Mouse (Mus musculus) c-Kit-positive CD71-positive TER-119-positive erythroid progenitor cells, embryonic 14.5 days (primary cell): ENCODE measurements around the gene Fgfr2.
A peak's percentile ranks its signal among the peaks of the same experiment; 100 is the strongest.

Experiments used
- DNase-seq: peaks from one replicate; pipeline ENCODE4 v3.0.0-alpha.2; 2013; ENCODE audit warnings: low spot score

Fgfr2 gene

DNA sequence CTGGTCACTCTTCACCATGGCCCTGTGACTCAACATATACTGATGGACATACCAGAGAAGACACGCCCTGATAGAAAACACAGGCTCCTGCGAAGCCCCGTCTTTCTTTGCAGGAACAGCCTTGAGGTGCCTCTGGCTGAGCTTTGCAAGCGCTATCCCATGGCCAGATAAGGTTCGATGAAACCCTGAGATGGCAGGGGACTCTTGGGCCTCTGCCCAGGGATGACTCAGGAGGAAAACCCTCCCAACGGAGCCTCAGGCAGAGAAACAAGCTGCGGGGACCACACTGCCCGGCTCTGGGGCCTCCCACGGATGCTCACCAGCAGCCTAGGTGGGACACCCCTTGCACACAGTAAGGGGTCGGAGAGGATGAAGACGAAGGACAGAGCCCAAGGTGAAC is 115.8 kb downstream of the Fgfr2 start:
- DNase-seq, result no peak

- DNase-seq, result no peak
These were observed 117.4 kb downstream of the Fgfr2 start for GRCm38 (mm10) chr7:133005772-133006171.

- DNase-seq, result peak; percentile 29
These were observed 119.7 kb downstream of the Fgfr2 start for GRCm38 (mm10) chr7:133003421-133003820.

DNA sequence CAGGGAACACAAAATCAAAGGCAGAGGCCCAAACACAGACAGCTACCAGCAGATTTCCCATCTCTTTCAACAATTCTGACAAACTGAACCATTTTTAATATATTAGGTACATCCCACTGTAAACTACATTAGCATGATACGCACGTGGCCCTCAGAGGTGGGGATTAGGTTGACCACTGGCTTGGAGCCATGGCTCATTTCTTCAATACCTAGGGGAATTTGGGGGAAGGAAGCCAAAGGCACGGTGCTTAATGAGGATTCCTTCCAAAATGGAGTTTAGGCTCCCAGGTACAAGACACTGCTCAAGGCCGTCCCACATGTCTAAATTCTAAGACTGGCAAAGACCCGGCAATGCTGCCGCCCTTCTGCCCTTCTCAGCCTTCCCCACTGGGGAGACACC is 120.9 kb downstream of the Fgfr2 start:
- DNase-seq, result no peak

DNA sequence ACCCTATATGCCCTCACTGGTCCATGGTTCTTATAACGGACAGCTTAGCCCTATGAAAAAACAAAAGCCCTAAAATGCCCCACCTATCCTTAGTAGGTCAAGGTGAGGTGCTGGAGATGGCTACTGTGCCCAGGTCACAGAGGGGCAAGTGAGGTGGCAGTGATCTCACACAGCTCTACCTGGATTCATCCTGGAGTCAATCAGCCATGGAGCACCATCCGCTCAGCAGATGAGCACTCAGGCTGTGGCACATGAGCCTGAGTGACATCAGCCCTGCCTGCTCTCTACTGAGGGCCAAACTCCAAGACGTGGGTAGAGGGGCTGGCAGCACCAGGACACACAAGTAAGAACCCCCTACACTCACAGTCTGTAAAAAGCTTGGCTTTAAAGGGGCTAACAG is 121.8 kb downstream of the Fgfr2 start:
- no peak for DNase-seq

GRCm38 (mm10) chr7:132999061-132999460 is 124.1 kb downstream of the Fgfr2 start:
- no peak for DNase-seq

- no peak for DNase-seq
These were observed 124.5 kb downstream of the Fgfr2 start for GRCm38 (mm10) chr7:132998639-132999038.

GRCm38 (mm10) chr7:132996391-132996790 is 126.8 kb downstream of the Fgfr2 start:
- DNase-seq, result peak; percentile 6

DNA sequence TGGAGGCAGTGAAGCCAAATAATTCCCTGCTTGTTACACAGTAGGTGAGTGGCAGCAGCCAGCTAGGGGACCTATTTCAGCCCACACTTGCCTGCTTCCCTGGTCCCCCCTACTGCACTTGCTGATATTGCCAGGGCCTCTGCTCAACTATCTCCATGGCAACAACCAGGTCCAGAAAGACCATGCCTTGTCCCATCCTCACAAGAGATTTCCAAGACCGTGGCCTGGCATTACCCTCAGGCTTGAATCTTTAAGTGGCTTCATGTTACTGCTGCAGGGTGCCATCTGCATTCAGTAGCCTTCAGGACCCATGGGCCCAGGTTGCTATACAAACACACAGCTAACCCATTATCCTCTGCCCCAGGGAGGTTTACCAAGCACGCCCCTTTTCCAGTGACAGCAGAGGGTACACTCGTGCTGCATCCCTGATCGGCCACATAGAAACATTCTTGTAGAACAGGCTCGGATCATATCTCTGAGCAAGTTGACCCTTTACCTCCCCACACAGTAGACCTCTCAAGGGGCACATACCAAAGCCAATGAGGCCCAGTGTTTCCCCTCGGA is 128.4 kb downstream of the Fgfr2 start:
- DNase-seq, result no peak

GRCm38 (mm10) chr7:132994120-132994519 is 129.0 kb downstream of the Fgfr2 start:
- no peak for DNase-seq

GRCm38 (mm10) chr7:132992967-132993615 is 130.1 kb downstream of the Fgfr2 start:
- no peak for DNase-seq

GRCm38 (mm10) chr7:132991240-132991900 is 131.8 kb downstream of the Fgfr2 start:
- DNase-seq, result no peak

DNA sequence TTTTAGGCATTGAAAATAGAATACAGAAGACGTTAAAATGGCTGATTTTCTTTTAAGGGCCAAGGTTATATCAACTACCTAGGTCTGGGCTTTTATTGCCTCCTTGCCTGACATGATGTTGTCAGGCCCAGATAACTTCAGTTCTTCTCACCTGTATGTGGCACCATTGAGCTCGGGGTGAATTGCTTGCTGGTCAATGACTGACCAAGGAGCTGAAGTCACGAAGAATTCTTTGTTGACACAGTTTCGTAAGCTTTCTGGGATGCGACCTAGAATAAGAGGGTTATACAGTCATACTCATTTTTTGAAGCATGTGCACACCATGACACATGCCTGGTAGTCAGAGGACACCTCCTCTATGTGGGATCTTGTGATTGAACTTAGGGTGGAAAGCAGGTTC is 133.3 kb downstream of the Fgfr2 start:
- no peak for DNase-seq

- no peak for DNase-seq
These were observed 140.5 kb downstream of the Fgfr2 start for GRCm38 (mm10) chr7:132982639-132983038.

GRCm38 (mm10) chr7:132977981-132978380 is 145.2 kb downstream of the Fgfr2 start:
- DNase-seq, result no peak

DNA sequence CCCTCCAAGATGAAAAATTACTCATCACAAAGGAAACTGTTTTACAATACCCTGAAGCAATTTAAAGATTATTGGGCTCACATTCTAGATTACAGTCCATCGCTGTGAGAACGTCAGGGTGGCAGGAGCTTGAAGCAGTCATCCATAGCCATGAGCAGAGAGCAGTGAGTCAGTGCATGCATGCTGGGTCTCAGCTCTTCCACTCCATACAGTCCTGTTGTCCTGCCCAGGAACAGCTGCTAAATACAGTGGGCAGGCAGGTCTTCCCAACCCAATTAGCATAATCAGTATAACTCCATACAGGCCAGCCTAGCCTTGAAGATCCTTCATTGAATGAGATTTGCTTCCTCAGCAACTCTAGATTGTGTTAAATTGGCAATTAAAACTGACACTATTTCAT is 147.1 kb downstream of the Fgfr2 start:
- no peak for DNase-seq

GRCm38 (mm10) chr7:132972079-132972478 is 151.1 kb downstream of the Fgfr2 start:
- DNase-seq, result no peak

DNA sequence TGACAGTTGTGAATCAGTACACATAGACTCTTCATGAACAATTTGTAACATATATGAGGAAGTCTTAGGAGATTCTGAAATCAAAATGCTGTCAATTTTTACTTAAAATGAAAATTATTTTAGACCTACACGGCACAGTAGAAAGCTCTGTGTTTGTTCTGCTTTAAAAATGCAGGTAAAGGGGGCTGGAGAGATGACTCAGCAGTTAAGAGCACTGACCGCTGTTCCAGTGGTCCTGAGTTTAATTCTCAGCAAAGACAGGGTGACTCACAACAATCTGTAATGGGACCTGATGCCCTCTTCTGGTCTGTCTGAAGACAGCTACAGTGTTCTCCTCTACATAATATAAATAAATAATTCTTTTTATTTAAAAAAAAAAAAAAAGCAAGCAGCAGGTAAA is 157.4 kb downstream of the Fgfr2 start:
- no peak for DNase-seq

DNA sequence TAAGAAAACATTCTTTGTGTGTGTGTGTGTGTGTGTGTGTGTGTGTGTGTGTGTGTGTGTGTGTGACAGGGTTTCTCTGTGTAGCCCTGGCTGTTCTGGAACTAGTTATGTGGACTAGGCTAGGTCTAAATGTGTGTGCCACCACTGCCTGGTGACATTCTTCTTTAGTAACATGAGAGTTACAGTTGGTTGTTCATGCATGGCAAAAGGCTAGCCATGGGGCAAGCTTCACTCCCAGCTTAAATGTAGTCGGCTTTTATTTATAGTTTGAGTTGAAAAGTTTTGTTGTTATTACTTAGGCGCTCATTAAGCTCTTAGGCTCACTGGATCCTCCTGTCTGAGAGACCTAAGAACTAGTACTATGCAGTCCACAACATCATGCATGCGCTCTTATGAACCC is 158.8 kb downstream of the Fgfr2 start:
- DNase-seq, result no peak

DNA sequence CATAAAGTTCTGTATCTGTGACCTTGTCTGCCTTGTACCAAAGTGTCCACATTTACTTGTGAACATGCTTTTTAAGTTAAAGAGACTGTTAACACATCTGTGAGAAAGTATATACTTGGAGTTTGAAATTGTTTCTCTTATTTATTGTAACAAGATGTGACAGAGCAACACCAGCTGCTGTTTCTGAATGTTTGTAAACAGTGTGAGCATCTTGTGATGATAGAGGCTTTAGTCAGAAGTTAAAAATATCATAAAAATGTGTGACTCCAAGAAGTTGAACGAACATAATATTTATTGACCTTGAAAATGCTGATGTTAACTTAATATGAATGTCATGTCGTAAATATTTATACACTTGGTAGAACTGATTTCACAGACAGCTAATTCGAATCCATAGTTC is 172.5 kb downstream of the Fgfr2 start:
- DNase-seq, result no peak

- no peak for DNase-seq
These were observed 173.2 kb downstream of the Fgfr2 start for GRCm38 (mm10) chr7:132949968-132950367.

DNA sequence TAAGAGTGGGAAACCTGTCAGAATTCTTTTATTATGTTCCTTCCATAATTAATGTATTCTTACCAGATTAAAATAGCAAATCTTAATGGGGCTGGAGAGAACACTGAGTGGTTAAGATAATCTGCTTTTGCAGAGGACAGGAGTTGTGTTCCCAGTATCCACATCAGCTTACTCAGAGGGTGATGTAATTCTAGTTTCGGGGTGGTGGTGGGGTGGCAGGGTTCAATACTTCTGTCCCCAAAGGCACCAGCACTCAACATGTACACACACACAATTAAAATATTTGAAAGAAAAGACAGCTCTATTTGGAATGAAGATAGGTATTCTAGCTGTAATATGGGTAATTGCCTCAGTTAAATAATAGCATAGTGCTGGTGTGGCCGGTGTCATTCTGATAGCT is 182.6 kb downstream of the Fgfr2 start:
- DNase-seq, result no peak

DNA sequence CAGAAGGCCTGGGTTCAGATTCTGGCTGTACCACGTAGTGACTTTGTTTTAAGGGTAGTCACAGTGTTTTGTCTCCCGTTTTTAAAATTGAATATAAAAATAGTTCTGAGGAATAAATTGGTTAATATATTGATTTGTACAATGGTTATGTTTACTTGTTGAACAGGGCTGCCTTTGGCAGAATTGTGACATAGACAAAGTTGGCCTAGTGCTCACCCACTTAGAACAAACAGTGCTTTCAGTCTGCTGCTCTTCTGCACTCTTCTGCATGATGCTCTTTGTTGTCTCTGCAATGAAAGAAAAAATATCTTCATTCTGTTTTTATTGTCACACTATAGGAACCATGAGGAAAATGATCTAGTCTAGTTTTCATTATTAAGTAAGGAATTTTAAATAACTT is 184.0 kb downstream of the Fgfr2 start:
- DNase-seq, result no peak

- no peak for DNase-seq
These were observed 188.4 kb downstream of the Fgfr2 start for GRCm38 (mm10) chr7:132934743-132935142.
